Mouse (Mus musculus) kidney, adult 2 months (tissue): ENCODE results near the gene Colca2. TPM values are rescaled to one million over a fixed set of nuclear protein-coding genes. Genes with fewer than 3 reads are reported as not detected.

Source experiments
- DNase-seq: peaks from one replicate; pipeline ENCODE4 v3.0.0; 2021
- H3K27ac ChIP-seq: fragments of 200-500 bp; 2 replicates; pipeline ENCODE4 v1.5.1; 2012; ENCODE audit warnings: low read depth, low read length, control low read depth, inconsistent platforms; ENCODE audit not compliant: insufficient read depth
- H3K27me3 ChIP-seq: fragments of 200-500 bp; replicated peaks from 2 replicates; pipeline ENCODE4 v1.6.1; 2012; ENCODE audit warnings: mild to moderate bottlenecking, moderate library complexity, low read length, inconsistent platforms; ENCODE audit not compliant: control insufficient read depth, insufficient read depth
- H3K36me3 ChIP-seq: fragments of 200-500 bp; 2 replicates; pipeline ENCODE4 v1.6.1; 2012; ENCODE audit warnings: mild to moderate bottlenecking, moderate library complexity, low read length, inconsistent platforms; ENCODE audit not compliant: control insufficient read depth, insufficient read depth
- H3K4me1 ChIP-seq: fragments of 200-500 bp; 2 replicates; pipeline ENCODE4 v1.6.1; 2011; ENCODE audit warnings: low read length; ENCODE audit not compliant: control insufficient read depth, insufficient read depth
- H3K4me3 ChIP-seq: fragments of 200-500 bp; 2 replicates; pipeline ENCODE4 v1.5.1; 2011; ENCODE audit warnings: mild to moderate bottlenecking, low read depth, low read length, control low read depth; ENCODE audit not compliant: insufficient read depth
- CTCF ChIP-seq: fragments of 200-500 bp; conservative IDR thresholded peaks from 2 replicates; pipeline ENCODE4 v1.5.1; 2011; ENCODE audit warnings: low read depth, mild to moderate bottlenecking, control low read depth, low read length, moderate library complexity, mixed read lengths; ENCODE audit not compliant: insufficient read depth, insufficient read length
- POLR2A ChIP-seq: fragments of 200-500 bp; IDR thresholded peaks from one replicate; pipeline ENCODE4 v1.6.1; 2011; ENCODE audit warnings: low read depth, low read length, control low read depth
- WGBS: fragments of 180-500 bp; shearing (Covaris S2); methylation state at CpG from one replicate; pipeline ENCODE4 v1.1.7; 2018; 5-methylcytosine and 5-hydroxymethylcytosine counted together
- polyA plus RNA-seq: library from polyadenylated mRNA; depleted of rRNA; stranded (reverse); fragments of >200 nt; gene quantifications from 2 replicates; pipeline ENCODE4 v1.2.3, GENCODE M21; 2012

Gene Colca2
- polyA plus RNA-seq, 1 experiment, result 1.9 TPM

DNA sequence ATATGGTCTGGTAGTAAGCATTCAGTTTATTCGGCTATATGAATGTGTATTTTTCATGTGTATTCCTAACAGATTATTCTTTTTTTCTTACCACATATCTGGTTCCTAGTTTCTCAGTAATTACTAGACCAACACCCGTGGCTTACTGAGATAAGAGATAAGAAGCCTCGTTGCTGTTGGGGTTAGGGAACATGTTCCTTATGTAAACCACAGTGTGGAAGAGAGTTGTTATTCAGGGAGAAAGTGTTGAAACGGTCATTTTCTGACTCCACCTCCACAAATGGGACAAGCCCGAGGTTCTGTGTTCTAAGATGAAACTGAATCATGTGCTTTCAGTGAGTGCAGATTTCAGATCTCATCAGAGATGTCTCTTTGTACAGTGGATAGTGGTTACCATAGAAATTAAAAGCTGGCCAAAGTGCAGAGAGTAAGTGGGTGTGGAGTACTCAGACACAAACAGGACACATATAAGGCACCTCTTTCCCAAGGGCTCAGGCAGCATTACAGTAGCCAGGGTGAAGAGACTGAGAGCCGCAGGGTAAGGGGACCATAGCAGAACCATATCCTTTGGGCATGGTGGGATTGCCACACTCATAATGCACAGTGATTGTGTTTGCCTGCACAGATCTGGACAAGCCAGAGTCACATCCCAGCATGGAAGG lies 37.2 kb upstream of the Colca2 start:
- TF ChIP-seq POLR2A (no peak), CTCF (no peak)
- Histone ChIP-seq H3K4me3 (no peak overlapping the region), H3K27ac (no peak overlapping the region), H3K4me1 (peaks cover 3% of the 10 kb centered on the region; the same call in 1 of the 2 replicates), H3K36me3 (no peaks in the 10 kb centered on the region), H3K27me3 (no peaks in the 10 kb centered on the region)
- 66% methylated on average over 6 of the region's 6 CpGs for WGBS
- no peak for DNase-seq

DNA sequence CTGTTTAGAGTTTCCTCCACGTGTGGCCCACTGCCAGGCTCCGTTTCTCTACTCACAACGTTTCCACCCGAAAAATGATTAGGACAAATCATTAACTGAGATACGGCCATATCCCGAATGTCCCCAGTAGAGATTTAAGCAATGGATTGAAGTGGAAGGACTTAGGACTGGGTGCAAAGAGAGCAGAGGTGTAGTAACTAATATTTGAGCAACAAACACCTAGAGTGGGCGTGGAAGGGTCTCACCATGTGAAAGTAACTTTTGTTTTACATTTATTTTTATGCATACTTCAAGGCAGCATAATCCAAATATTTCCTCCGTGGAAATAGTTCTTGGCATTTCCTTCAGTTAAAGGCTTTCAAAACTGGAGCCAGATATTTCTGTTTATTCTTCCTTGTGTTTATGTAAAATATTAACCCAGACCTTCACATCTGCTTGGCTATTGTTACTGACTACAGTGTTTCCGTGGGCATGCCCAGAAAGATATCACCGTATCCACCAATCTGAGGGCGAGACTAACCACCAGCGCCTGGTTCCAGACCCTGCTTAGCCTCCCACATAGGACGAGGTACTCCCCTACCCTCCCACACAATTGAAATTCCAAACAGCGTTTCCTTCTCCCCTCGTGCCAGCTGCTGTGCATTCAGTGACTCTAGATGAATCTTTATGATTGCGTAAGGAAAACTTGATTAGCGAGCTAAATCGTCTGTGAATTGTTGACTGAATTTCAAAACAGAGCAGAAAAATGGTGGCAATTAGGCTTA lies 34.4 kb upstream of the Colca2 start:
- DNase-seq, result peak; percentile 6
- TF ChIP-seq CTCF, result no peak
- no peaks in the 10 kb centered on the region for H3K36me3 ChIP-seq
- no peak overlapping the region for H3K4me3 ChIP-seq
- no peak overlapping the region for H3K27ac ChIP-seq
- H3K4me1 ChIP-seq, result peaks cover 3% of the 10 kb centered on the region; the same call in 1 of the 2 replicates
- WGBS, result 27% methylated on average over 18 of the region's 18 CpGs
- H3K27me3 ChIP-seq, result no peaks in the 10 kb centered on the region

DNA sequence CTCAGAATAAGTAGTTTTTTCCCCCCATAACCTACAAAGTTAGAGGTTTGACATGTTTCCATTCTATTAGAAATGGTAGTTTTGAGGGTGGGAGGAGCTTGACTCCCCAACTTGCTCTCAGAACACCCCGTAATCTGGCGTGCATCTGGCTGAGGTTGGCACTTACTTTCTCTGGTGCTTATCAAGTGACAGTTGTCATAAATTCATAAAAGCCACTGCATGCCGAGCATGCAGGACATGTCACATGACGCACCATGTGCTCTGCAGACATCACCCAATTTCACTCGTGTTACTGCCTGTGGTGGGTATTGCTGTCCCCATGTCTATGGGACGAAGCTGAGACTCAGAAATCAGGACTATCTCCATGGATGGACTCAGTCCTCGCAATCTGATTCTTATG lies 32.1 kb upstream of the Colca2 start:
- Histone ChIP-seq H3K4me1 (peaks cover 3% of the 10 kb centered on the region; the same call in 1 of the 2 replicates), H3K4me3 (no peak overlapping the region), H3K27me3 (no peaks in the 10 kb centered on the region), H3K27ac (no peak overlapping the region), H3K36me3 (no peaks in the 10 kb centered on the region)
- TF ChIP-seq POLR2A (no peak), CTCF (no peak)
- 79% methylated on average over 7 of the region's 7 CpGs for WGBS
- no peak for DNase-seq

DNA sequence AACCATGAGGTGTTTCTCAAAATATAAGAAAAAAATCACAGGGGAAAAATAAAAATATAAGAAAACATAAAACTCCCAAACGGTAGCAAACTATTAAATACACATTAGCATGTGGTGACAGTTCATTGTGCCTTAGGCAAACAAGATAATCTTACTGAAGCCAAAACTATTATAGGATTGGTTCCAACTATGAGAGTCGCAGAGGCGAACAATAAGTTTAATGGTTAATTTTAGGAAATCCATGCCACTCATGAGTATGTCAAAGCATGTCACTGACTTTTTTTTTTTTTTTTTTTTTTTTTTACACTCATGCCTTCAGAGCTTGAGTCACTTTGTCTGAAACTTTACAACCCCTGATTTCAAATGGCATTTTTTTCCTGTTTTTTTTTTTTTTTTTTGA lies 28.0 kb upstream of the Colca2 start:
- WGBS, result 72% methylated on average over 3 of the region's 3 CpGs
- no peak overlapping the region for H3K4me3 ChIP-seq
- H3K27me3 ChIP-seq, result no peaks in the 10 kb centered on the region
- H3K36me3 ChIP-seq, result no peaks in the 10 kb centered on the region
- H3K4me1 ChIP-seq, result no peaks in the 10 kb centered on the region
- H3K27ac ChIP-seq, result no peak overlapping the region
- no peak for DNase-seq
- no peak for TF ChIP-seq CTCF
- TF ChIP-seq POLR2A, result no peak

DNA sequence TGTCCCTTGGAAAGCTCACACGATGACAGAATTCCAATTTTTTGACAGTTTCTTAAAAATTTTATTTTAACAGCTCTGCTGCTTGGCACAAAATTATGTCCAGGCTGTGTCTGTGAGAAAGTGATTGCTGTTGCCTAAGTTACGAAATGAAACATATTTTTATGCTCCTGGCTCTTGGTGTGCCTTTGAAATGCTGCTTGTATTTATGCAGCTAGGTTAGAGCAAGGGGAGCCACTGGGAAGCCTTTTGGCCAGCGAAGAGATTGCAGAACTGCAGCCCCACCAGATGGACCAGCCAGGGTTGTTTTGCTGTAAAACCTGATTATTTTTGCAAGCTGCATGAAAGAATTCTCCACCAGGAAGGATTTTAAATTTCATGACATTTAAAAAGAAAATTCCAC lies 26.8 kb upstream of the Colca2 start:
- Histone ChIP-seq H3K27me3 (no peaks in the 10 kb centered on the region), H3K4me3 (no peak overlapping the region), H3K4me1 (no peaks in the 10 kb centered on the region), H3K36me3 (no peaks in the 10 kb centered on the region), H3K27ac (no peak overlapping the region)
- WGBS, result 77% methylated on average over 3 of the region's 3 CpGs
- DNase-seq, result no peak
- TF ChIP-seq POLR2A (no peak), CTCF (no peak)

DNA sequence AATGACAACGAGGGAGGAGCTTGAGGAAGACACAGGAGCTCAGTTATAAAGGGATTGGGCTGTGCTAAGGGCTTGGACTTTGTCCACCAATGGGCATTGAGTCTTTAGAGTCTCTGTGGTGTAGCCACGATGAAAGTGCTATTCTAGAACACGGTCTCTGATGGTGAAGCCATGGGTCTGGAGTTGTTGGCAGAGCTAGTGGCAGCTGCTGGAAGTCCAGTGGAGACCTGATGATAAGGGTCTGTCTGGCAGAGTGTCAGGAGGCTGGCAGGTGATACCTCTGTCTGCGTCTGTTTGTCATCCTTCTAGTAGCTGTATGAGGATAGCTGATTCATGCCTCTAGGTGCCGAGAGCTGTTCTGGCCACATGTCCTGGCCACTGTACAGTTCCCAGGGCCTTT lies 25.6 kb upstream of the Colca2 start:
- Histone ChIP-seq H3K36me3 (no peaks in the 10 kb centered on the region), H3K27me3 (no peaks in the 10 kb centered on the region), H3K4me1 (no peaks in the 10 kb centered on the region), H3K4me3 (no peak overlapping the region), H3K27ac (no peak overlapping the region)
- TF ChIP-seq POLR2A (no peak), CTCF (no peak)
- no peak for DNase-seq
- 78% methylated on average over 5 of the region's 5 CpGs for WGBS

DNA sequence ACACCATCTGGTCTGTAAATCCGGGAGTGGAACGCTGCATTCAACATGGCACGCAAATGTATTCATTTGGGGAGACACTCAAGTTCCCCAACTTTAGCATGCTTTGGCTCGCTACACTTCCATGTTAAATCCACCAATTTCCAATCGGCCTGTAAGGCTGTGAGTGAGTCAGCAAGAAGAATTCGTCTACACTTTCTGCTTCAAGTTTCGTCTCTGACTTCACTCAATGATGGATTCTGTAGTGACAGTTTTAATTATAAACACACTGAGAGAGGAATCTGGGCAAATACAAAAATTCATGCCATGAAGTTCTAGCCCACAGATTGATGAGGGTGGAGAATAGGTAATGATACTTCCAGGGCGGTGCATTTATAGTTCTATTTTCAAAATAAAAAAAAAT lies 15.2 kb upstream of the Colca2 start:
- 75% methylated on average over 8 of the region's 8 CpGs for WGBS
- DNase-seq, result no peak
- H3K4me3 ChIP-seq, result no peak overlapping the region
- TF ChIP-seq POLR2A, result no peak
- TF ChIP-seq CTCF, result no peak
- H3K36me3 ChIP-seq, result no peaks in the 10 kb centered on the region
- H3K27ac ChIP-seq, result no peak overlapping the region
- H3K27me3 ChIP-seq, result no peaks in the 10 kb centered on the region
- no peaks in the 10 kb centered on the region for H3K4me1 ChIP-seq

DNA sequence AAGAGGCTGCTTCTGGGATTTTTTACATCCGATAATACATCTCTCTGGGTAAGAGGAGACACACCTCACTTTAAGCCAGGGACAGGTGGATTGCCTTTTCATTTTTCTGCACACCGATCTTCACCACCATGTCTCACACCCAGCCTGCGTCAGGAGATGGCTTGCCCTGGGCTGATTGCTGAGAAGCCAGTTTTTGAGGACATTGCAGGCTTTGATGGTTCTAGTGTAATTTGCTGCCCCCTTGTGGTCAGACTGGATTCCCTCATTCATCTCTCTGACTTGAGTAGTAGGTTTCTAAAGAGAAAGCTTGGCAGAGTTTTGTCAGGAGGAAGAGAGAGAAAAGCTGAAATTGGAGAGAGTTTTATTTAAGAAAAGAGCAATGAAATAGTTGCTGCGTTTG lies 14.3 kb upstream of the Colca2 start:
- TF ChIP-seq CTCF (peak; percentile 70), POLR2A (no peak)
- Histone ChIP-seq H3K27me3 (no peaks in the 10 kb centered on the region), H3K4me3 (no peak overlapping the region), H3K27ac (no peak overlapping the region), H3K4me1 (no peaks in the 10 kb centered on the region), H3K36me3 (no peaks in the 10 kb centered on the region)
- 25% methylated on average over 4 of the region's 4 CpGs for WGBS
- peak; percentile 80 for DNase-seq
